Mouse (Mus musculus): ENCODE data around the gene Tcaf3. TPM values are rescaled to one million over a fixed set of nuclear protein-coding genes. Genes with fewer than 3 reads are reported as not detected.
A peak's percentile ranks its signal among the peaks of the same experiment; 100 is the strongest.

Tcaf3 gene
- total RNA-seq, 2 experiments from 2014 or later = not detected

DNA sequence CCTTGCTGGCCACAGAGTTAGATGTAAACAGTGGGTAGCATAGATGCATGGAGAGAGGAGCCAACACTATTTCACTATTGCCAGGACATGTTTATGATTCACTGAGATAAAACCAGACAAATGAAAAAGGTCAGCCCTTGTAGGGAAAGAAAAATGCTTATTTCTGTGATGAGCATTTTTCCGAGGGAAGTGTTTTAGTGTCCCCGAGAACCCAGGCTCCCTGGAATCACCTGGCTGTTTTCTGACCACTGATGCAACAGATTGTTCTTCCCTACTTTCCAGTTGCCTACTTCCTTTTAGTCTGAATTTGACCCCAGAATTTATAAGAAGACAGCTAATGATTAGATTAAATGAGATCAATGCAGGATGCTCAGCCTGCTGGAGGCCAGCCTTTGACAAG is 51.3 kb downstream of the Tcaf3 start:
- no peak for DNase-seq (ENCODE audit: low spot score)
- intact Hi-C loops (cut with DNase I) = loop anchor here (10.0 kb wide), 1 partner anchor 719 kb away; the partner anchor contains the start of gene Arhgef5

DNA sequence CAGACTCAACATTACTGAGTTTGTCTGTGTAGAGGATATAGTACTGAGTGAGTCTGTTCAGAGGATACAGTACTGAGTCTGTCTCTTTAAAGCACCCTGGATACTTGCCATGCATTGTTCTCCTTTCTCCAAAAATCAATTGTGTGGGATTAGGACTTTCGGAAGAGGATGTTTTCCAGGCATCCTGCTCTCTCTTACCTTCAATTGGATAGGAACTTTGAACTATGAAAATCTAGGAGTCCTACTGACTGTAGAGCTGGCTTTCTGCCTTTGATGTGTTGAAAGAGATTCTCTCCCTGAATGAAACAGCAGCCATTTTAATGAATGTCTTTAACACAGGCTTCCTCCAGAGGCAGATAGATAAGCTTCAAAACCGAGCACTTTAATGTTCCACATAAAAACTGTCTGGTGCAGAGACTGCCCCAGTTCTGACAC is 52.0 kb downstream of the Tcaf3 start:
- intact Hi-C loops (cut with DNase I) = loop anchor here (10.0 kb wide), 1 partner anchor 719 kb away; the partner anchor contains the start of gene Arhgef5
- DNase-seq (ENCODE audit: low spot score) = no peak

- intact Hi-C loops (cut with DNase I) = loop anchor here (10.0 kb wide), 1 partner anchor 720 kb away; the partner anchor contains the start of gene Arhgef5
- no peak for DNase-seq (ENCODE audit: low spot score)
Observed at GRCm38 (mm10) chr6:42544846-42545245, 52.6 kb downstream of the Tcaf3 start.

DNA sequence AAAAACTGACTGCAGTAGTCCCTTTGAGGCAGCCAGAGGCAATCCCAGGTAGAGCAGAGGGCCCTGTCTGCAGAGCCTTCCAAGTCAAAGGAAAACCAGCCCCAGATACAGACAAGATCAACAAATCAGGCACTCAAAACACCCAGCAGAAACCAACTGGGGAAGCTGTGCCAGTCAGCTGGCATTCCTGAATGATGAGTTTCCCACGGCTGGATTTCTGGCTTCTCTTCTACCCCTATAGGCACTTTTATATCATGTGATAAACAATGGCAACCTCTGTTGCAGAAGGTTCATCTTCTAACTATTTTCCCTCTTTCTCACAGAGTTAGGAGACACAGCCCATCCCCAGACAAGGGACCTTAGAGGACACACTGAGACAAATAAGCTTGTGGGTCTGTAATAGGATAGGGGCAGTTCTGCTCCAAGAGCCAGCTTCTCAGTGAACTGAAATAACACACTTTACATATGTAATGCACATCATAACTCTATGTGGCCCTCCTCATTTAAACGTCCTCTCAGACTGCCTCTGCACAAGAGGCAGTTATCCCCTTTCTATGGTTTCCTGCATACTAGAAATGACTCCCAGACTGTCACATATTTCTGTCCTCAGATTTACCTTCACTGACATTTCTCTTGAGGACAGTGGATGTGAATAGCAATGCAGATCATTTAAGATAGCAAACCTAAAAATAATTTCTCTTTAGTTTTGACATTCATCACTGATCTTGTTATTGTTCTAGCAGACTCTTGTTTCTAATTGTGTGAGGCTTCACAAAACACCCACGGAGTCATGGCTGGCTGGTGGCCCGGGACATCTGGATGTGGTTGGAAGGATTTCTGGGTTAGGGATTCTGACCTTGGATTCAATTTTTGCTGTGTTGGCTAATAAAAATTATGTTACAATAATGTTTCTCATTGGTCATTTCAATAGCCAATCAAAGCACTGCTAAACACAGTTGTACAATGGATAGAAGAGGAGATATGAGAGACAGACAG is 55.2 kb downstream of the Tcaf3 start:
- intact Hi-C loops (cut with DNase I) = loop anchor here (10.0 kb wide), 1 partner anchor 722 kb away; the partner anchor contains the start of gene Arhgef5
- peak; percentile 54 for DNase-seq (ENCODE audit: low spot score)

GRCm38 (mm10) chr6:42540681-42541080 is 56.8 kb downstream of the Tcaf3 start:
- intact Hi-C loops (cut with DNase I) = loop anchor here (10.0 kb wide), 1 partner anchor 724 kb away; the partner anchor contains the start of gene Arhgef5
- no peak for DNase-seq (ENCODE audit: low spot score)

DNA sequence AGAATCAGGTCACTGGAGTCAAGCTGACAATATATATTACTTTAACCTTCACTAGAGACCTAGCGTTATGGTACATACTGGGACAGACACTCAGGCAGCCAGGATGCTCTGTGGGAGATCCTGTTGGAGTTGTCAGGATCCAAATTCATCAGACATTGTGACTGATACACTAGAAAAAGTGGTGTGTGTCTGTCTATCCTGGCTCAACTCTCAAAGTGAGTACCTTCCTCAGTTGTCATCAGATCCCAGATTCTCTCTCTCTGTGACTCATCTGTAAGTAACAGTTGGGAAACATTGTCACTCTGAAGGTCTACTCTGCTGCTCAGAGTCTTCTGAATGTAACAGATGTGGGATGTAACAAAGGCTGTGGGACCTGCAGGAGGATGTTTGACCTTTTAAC is 57.8 kb downstream of the Tcaf3 start:
- no peak for DNase-seq (ENCODE audit: low spot score)
- intact Hi-C loops (cut with DNase I) = loop anchor here (2.0 to 10.0 kb wide), 2 partner anchors 43 to 725 kb away; partner anchors contain the start of gene Arhgef5

Other genes with a start within 250 kb of the Tcaf3 start
- gene Zyx, start 248.1 kb downstream of the Tcaf3 start, total RNA-seq (2021) = 10 to 100 TPM; 57.1 to 59.8 TPM
- under 1 TPM; 0.26 to 0.31 TPM for gene Epha1, start 224.4 kb downstream of the Tcaf3 start, total RNA-seq (2021)
- under 1 TPM in 1 of 2 experiments, not detected in 1; 0.39 TPM for gene Tas2r143, start 197.5 kb downstream of the Tcaf3 start, total RNA-seq (2021)
- not detected for gene Tas2r135, start 192.3 kb downstream of the Tcaf3 start, total RNA-seq (2021)
- not detected for gene Tas2r126, start 163.2 kb downstream of the Tcaf3 start, total RNA-seq (2021)
- not detected for gene Olfr458, start 132.5 kb downstream of the Tcaf3 start, total RNA-seq (2021)
- gene Olfr457, start 121.4 kb downstream of the Tcaf3 start, total RNA-seq (2021) = not detected
- gene Olfr456, start 110.5 kb downstream of the Tcaf3 start, total RNA-seq (2021) = not detected
- not detected for gene Olfr455, start 50.1 kb downstream of the Tcaf3 start, total RNA-seq (2021)
- gene Tcaf2, start 47.6 kb upstream of the Tcaf3 start, total RNA-seq (2021) = 1 to 10 TPM; 3.3 to 3.6 TPM
- gene Tcaf1, start 112.4 kb upstream of the Tcaf3 start, total RNA-seq (2021) = 10 to 100 TPM; 12.3 to 15.9 TPM
- gene Olfr453, start 141.7 kb upstream of the Tcaf3 start, total RNA-seq (2021) = not detected
- gene Olfr38, start 158.7 kb upstream of the Tcaf3 start, total RNA-seq (2021) = not detected
- not detected for gene Olfr452, start 187.4 kb upstream of the Tcaf3 start, total RNA-seq (2021)
- not detected for gene Olfr450, start 214.2 kb upstream of the Tcaf3 start, total RNA-seq (2021)
- not detected for gene Olfr449, start 236.7 kb upstream of the Tcaf3 start, total RNA-seq (2021)